Mouse (Mus musculus): Measurements from ENCODE around the gene Selenoo. TPM values are rescaled to one million over a fixed set of nuclear protein-coding genes. Genes with fewer than 3 reads are reported as not detected.

Selenoo gene
- polyA plus RNA-seq, 1 experiment from 2014 or later = 20.7 TPM

DNA sequence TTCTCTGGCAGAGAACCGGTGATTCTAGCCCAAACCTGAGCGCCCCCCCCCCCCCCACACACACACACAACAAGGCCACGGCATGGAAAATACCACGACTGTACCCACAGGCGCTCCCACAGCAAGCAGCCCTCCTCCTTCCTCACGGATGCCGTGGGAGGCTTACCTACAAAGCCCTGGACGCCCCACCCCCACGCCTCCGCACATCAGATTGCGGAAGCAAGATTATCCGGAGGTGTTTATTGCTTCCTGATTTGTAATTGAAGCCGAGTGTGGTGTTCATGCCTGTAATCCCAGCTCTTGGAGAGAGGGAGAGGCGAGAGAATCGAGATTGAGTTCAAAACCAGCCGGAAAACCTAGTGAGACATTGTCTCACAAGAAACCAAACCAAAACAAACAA lies 58.1 kb downstream of the Selenoo start:
- Histone ChIP-seq H3K9ac (peak overlapping the region; percentile 93), H3K36me3 (peaks cover 35% of the 10 kb centered on the region), H3K9me3 (no peaks in the 10 kb centered on the region), H3K27ac (peak overlapping the region; percentile 88), H3K27me3 (peaks cover 3% of the 10 kb centered on the region; the same call in 1 of the 2 replicates), H3K4me2 (peak overlapping the region; percentile 75), H3K4me3 (peak overlapping the region; percentile 75), H3K4me1 (replicated peaks) (peaks cover 49% of the 10 kb centered on the region)
- no peak for ATAC-seq (ENCODE audit: low FRiP score)
- WGBS = 11% methylated on average over 16 of the region's 16 CpGs

DNA sequence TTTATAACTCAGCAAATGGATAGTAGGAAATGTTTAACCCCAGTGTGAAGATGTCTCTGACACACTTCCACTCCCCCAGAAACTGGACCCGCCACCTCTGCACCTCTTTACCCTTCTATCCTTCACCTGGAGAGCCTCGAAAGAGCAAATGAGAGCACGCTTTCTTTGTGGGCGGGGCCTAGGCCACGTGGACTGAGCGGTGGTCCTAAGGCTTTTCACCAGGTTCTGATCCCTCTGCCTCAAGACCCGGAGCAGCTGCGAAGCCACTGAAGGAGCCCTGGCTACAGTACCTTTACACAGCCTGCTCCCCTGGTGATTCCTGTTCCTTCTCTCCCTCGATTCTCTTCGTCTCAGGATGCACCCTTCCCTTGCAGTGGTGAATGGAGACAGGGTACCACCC lies 58.6 kb downstream of the Selenoo start:
- H3K27me3 ChIP-seq = peaks cover 3% of the 10 kb centered on the region; the same call in 1 of the 2 replicates
- peak overlapping the region; percentile 75 for H3K4me3 ChIP-seq
- peak overlapping the region; percentile 94 for H3K27ac ChIP-seq
- WGBS = 22% methylated on average over 10 of the region's 10 CpGs
- ATAC-seq (ENCODE audit: low FRiP score) = no peak
- no peaks in the 10 kb centered on the region for H3K9me3 ChIP-seq
- H3K9ac ChIP-seq = peak overlapping the region; percentile 93
- peak overlapping the region; percentile 75 for H3K4me2 ChIP-seq
- H3K36me3 ChIP-seq = peaks cover 35% of the 10 kb centered on the region
- H3K4me1 ChIP-seq (replicated peaks) = peaks cover 53% of the 10 kb centered on the region

DNA sequence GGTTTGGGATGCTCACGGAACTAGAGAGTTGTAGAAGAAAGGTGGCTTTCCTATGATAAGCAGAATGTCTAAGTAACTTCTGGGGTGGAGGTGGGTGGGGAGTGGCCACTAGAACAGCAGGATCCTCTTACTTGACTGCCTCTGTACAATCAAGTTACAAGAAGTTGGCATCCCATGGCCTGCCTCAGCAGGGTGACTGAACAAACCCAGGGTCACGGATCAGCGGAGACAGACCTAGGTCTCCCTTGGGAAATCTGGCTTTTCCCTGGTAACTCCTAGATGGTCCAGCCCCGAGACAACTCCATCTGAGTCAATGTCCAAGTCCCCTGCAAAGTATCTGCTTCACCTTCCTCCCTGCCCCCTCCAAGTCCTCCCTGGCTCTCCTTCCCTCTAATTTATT lies 59.0 kb downstream of the Selenoo start:
- Histone ChIP-seq H3K4me2 (peak overlapping the region; percentile 75), H3K36me3 (peaks cover 31% of the 10 kb centered on the region), H3K27ac (peak overlapping the region; percentile 94), H3K4me1 (replicated peaks) (peaks cover 56% of the 10 kb centered on the region), H3K9ac (peak overlapping the region; percentile 93), H3K4me3 (peak overlapping the region; percentile 75), H3K9me3 (no peaks in the 10 kb centered on the region), H3K27me3 (peaks cover 3% of the 10 kb centered on the region; the same call in 1 of the 2 replicates)
- WGBS = 31% methylated on average over 4 of the region's 4 CpGs
- no peak for ATAC-seq (ENCODE audit: low FRiP score)

DNA sequence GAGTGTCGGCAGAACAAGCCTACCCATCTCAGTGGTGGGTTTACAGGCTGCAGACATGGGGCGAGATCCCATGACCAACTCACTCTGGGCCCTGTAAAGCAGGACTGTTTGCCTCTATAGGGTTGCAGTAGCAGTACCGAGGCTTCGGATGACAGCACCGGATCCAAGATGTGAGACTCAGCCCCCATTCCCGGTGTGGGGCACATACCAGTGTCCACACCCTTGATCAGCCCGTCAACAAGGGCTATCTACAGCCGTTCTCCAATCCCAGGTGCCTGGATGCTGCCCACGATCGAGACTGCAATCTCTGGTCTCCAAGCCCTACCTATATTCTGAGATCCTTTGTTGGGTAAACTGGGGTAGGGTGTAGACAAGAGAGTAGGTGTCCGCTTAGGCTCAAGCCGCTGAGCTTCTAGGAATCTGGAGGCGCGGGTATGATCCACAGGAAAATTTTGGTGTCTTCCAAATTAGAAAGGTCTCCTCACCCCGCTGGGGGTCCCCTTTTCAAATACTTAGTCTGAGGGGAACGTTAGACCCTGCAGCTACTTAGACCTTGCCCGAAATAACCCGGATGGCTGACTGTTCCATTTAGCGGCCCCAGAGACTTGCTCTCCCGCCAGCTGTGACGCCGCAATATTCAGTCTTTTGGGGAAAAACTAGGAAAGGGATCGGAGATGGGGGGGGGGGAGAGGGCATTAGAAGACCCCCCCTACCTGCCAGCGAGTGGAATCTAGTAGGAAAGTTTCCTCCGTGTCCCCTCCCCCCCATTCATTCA lies 59.8 kb downstream of the Selenoo start:
- peaks cover 56% of the 10 kb centered on the region for H3K4me1 ChIP-seq (replicated peaks)
- peak overlapping the region; percentile 75 for H3K4me3 ChIP-seq
- WGBS = 3% methylated on average over 25 of the region's 25 CpGs
- H3K4me2 ChIP-seq = peak overlapping the region; percentile 75
- peaks cover 3% of the 10 kb centered on the region; the same call in 1 of the 2 replicates for H3K27me3 ChIP-seq
- peak; percentile 15; the same call in 1 of the 2 replicates for ATAC-seq (ENCODE audit: low FRiP score)
- peak overlapping the region; percentile 94 for H3K27ac ChIP-seq
- H3K36me3 ChIP-seq = peaks cover 28% of the 10 kb centered on the region
- peak overlapping the region; percentile 93 for H3K9ac ChIP-seq
- H3K9me3 ChIP-seq = no peaks in the 10 kb centered on the region

DNA sequence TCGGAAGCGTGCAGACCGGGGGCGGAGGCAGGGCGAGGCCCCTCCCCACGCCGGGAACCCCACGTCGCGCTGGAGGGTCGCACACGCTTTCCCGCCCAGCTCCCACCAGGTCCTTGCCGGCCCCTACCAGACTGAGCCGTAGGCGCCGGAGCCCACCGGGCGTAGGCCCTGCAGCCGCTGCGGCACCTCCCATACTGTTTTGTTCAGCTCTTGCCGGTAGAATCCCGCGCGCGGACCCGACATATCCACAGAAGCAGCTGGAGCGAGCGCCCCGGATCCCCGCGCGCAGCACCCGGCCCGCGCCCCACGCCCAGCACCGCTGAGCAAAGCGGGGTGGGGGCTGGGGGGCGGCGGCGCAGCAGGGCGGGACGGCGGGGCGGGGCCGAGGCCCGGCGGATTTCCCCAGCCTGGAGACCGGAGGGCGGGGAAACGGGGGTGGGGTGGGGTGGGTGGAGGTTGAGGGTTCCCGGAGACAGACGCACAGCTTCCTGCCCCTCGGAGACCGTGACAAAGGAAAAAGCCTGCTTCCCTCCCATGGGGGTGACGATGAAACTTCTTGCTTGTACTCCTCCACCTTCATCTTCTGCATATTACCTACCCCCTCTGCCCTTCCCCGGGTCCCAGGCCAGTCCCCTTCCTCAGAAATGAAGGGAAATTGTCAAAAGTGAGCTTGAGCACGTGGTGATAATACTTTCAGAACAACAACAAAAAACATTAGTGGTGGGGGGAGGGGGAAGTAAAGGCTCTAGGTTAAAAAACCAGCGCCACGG lies 60.6 kb downstream of the Selenoo start, which contains the start of gene Mapk11:
Gene Mapk11 (minus strand): TSS at position 358 of the 770 bp plus-strand sequence.
- Histone ChIP-seq H3K4me2 (peak within 1 kb of the TSS; percentile 75), H3K27ac (peak within 1 kb of the TSS; percentile 94), H3K9me3 (no peaks in the 10 kb centered on the region), H3K9ac (peak within 1 kb of the TSS; percentile 93), H3K4me1 (replicated peaks) (peaks cover 56% of the 10 kb centered on the region), H3K36me3 (peaks cover 28% of the 10 kb centered on the region), H3K27me3 (peaks cover 3% of the 10 kb centered on the region; the same call in 1 of the 2 replicates), H3K4me3 (peak within 1 kb of the TSS; percentile 75)
- ATAC-seq (ENCODE audit: low FRiP score) = peak; percentile 71
- WGBS = under 1% methylated on average over 42 of the region's 61 CpGs

Other genes starting within 250 kb of the Selenoo start
- gene Pim3, start 226.9 kb upstream of the Selenoo start, polyA plus RNA-seq (2015; fragmentation: Nextera tagmentation; extraction: Ambion mirVana) = 45.6 and 47.2 TPM in 2 replicates
- gene Ttll8, start 134.7 kb upstream of the Selenoo start, polyA plus RNA-seq (2015; fragmentation: Nextera tagmentation; extraction: Ambion mirVana) = not detected in 2 replicates
- 8.2 and 11.8 TPM in 2 replicates for gene Mlc1, start 110.1 kb upstream of the Selenoo start, polyA plus RNA-seq (2015; fragmentation: Nextera tagmentation; extraction: Ambion mirVana)
- not detected in 2 replicates for gene Mov10l1, start 106.2 kb upstream of the Selenoo start, polyA plus RNA-seq (2015; fragmentation: Nextera tagmentation; extraction: Ambion mirVana)
- gene Panx2, start 29.4 kb upstream of the Selenoo start, polyA plus RNA-seq (2015; fragmentation: Nextera tagmentation; extraction: Ambion mirVana) = 3.8 and 4.1 TPM in 2 replicates
- 38.8 and 39.5 TPM in 2 replicates for gene Trabd, start 14.0 kb upstream of the Selenoo start, polyA plus RNA-seq (2015; fragmentation: Nextera tagmentation; extraction: Ambion mirVana)
- gene Tubgcp6, start 34.0 kb downstream of the Selenoo start, polyA plus RNA-seq (2015; fragmentation: Nextera tagmentation; extraction: Ambion mirVana) = 17.5 and 18.9 TPM in 2 replicates
- gene Hdac10, start 39.6 kb downstream of the Selenoo start, polyA plus RNA-seq (2015; fragmentation: Nextera tagmentation; extraction: Ambion mirVana) = 24.3 and 24.5 TPM in 2 replicates
- 5.9 and 7.1 TPM in 2 replicates for gene Mapk12, start 51.6 kb downstream of the Selenoo start, polyA plus RNA-seq (2015; fragmentation: Nextera tagmentation; extraction: Ambion mirVana)
- 36.1 and 36.5 TPM in 2 replicates for gene Mapk11, start 60.5 kb downstream of the Selenoo start, polyA plus RNA-seq (2015; fragmentation: Nextera tagmentation; extraction: Ambion mirVana)
- 99.2 and 104 TPM in 2 replicates for gene Plxnb2, start 91.7 kb downstream of the Selenoo start, polyA plus RNA-seq (2015; fragmentation: Nextera tagmentation; extraction: Ambion mirVana)
- 75.1 and 86.5 TPM in 2 replicates for gene Dennd6b, start 107.4 kb downstream of the Selenoo start, polyA plus RNA-seq (2015; fragmentation: Nextera tagmentation; extraction: Ambion mirVana)
- gene Ppp6r2, start 122.5 kb downstream of the Selenoo start, polyA plus RNA-seq (2015; fragmentation: Nextera tagmentation; extraction: Ambion mirVana) = 82.8 and 87.3 TPM in 2 replicates
- 78.4 and 83.3 TPM in 2 replicates for gene Sbf1, start 226.2 kb downstream of the Selenoo start, polyA plus RNA-seq (2015; fragmentation: Nextera tagmentation; extraction: Ambion mirVana)
- gene Adm2, start 233.6 kb downstream of the Selenoo start, polyA plus RNA-seq (2015; fragmentation: Nextera tagmentation; extraction: Ambion mirVana) = not detected in 2 replicates
- gene Miox, start 245.3 kb downstream of the Selenoo start, polyA plus RNA-seq (2015; fragmentation: Nextera tagmentation; extraction: Ambion mirVana) = not detected in 2 replicates

Data from hindbrain, embryonic 13.5 days (tissue).